Mouse (Mus musculus): ENCODE data around the gene S1pr1. TPM values are rescaled to one million over a fixed set of nuclear protein-coding genes. Genes with fewer than 3 reads are reported as not detected.

S1pr1 gene
- total and polyA plus RNA-seq, 2 experiments from 2014 or later: 32.9 to 56.7 TPM

DNA sequence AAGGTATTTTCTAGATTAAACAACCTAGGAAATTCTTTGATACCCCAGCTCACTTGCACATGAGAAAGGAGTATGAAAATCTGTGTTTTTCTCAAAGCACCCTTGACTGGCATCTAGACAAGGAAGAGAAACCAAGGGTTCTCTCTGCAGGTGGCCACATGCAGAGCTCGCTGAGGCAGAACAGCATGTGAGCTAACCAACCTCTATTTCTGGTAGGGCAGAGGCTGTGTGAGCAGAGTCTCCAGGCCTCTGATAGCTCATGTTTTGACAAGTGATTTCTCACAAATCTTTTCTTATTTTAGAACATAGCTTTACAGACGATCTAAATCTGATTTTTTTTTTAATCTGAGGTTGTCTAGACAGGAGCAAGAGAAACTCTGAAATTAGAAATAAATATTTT lies 12.8 kb downstream of the S1pr1 start:
- no peaks in the 10 kb centered on the region for H3K4me1 ChIP-seq (ENCODE audit: insufficient read depth, low read length)
- ATAC-seq (ENCODE audit: low FRiP score): no peak
- no peak for DNase-seq (ENCODE audit: low spot score)
- H3K9ac ChIP-seq (replicated peaks; ENCODE audit: low read length, poor library complexity, severe bottlenecking): no peak overlapping the region
- WGBS: 65% methylated on average over 2 of the region's 2 CpGs
- H3K9me3 ChIP-seq (ENCODE audit: low read length): no peaks in the 10 kb centered on the region
- no peak overlapping the region for H3K4me2 ChIP-seq (ENCODE audit: low read depth, low read length, poor library complexity, severe bottlenecking)
- TF ChIP-seq CTCF (IDR thresholded peaks at IDR 0.05): no peak
- H3K27ac ChIP-seq (ENCODE audit: low read depth, low read length): no peak overlapping the region
- H3K4me3 ChIP-seq (ENCODE audit: low read depth, low read length): no peak overlapping the region
- no peaks in the 10 kb centered on the region for H3K36me3 ChIP-seq (ENCODE audit: insufficient read depth, low read length)
- H3K27me3 ChIP-seq (ENCODE audit: insufficient read depth, low read length): no peaks in the 10 kb centered on the region

GRCm38 (mm10) chr3:115695194-115695891 lies 19.5 kb downstream of the S1pr1 start:
- whole genome bisulfite sequencing: 78% methylated on average over 8 of the region's 8 CpGs
- DNase-seq (ENCODE audit: low spot score) (no peak), ATAC-seq (ENCODE audit: low FRiP score) (no peak)
- Histone ChIP-seq H3K27ac (ENCODE audit: low read depth, low read length) (no peak overlapping the region), H3K4me2 (ENCODE audit: low read depth, low read length, poor library complexity, severe bottlenecking) (no peak overlapping the region), H3K9me3 (ENCODE audit: low read length) (no peaks in the 10 kb centered on the region), H3K27me3 (ENCODE audit: insufficient read depth, low read length) (no peaks in the 10 kb centered on the region), H3K9ac (replicated peaks; ENCODE audit: low read length, poor library complexity, severe bottlenecking) (no peak overlapping the region), H3K4me3 (ENCODE audit: low read depth, low read length) (no peak overlapping the region), H3K4me1 (ENCODE audit: insufficient read depth, low read length) (no peaks in the 10 kb centered on the region), H3K36me3 (ENCODE audit: insufficient read depth, low read length) (no peaks in the 10 kb centered on the region)
- TF ChIP-seq CTCF (IDR thresholded peaks at IDR 0.05): no peak

DNA sequence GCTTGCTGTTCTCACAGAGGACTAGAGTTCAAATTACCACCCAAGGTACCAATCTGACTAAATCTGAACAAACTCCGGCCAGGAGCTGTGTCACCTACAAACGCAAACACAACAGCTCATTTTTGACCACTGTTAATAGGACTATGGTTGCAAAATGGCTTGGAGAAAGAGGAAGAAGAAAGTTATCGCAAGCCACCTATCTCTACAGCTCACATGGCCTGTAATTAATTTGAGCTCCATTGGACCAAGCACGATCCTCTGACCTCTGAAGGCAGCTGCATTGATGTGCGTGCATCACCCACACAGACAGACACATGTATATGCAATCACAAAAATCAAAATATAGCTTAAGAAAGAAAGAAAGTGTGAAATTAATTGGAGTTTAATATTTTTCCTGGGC lies 20.7 kb downstream of the S1pr1 start:
- no peak for TF ChIP-seq CTCF (IDR thresholded peaks at IDR 0.05)
- no peaks in the 10 kb centered on the region for H3K36me3 ChIP-seq (ENCODE audit: insufficient read depth, low read length)
- H3K9ac ChIP-seq (replicated peaks; ENCODE audit: low read length, poor library complexity, severe bottlenecking): no peak overlapping the region
- 92% methylated on average over 5 of the region's 5 CpGs for WGBS
- H3K4me3 ChIP-seq (ENCODE audit: low read depth, low read length): no peak overlapping the region
- no peaks in the 10 kb centered on the region for H3K9me3 ChIP-seq (ENCODE audit: low read length)
- H3K4me1 ChIP-seq (ENCODE audit: insufficient read depth, low read length): 0 out of 2 replicates have a peak, but pooled peaks cover 2% of the 10 kb centered on the region
- no peak overlapping the region for H3K4me2 ChIP-seq (ENCODE audit: low read depth, low read length, poor library complexity, severe bottlenecking)
- ATAC-seq (ENCODE audit: low FRiP score) (no peak), DNase-seq (ENCODE audit: low spot score) (no peak)
- no peak overlapping the region for H3K27ac ChIP-seq (ENCODE audit: low read depth, low read length)
- H3K27me3 ChIP-seq (ENCODE audit: insufficient read depth, low read length): no peaks in the 10 kb centered on the region

DNA sequence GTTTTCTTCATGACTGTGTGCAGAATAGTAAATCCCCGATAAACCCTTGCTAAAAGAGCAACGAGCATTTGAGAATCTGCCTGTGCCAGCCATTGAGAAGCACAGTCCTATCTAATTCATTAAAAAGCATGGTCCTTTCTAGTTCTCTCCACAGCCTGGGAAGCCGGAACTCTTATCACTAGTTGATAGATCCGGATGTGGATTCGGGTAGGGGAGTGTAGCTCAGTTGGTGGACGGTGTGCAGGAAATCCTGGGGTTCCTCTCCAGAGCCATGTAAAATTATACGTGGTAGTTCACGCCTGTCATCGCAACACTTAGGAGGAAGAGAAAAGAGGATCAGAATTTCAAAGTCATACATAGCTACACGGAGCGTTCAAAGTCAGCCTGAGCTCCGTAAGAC lies 21.5 kb downstream of the S1pr1 start:
- no peak overlapping the region for H3K27ac ChIP-seq (ENCODE audit: low read depth, low read length)
- DNase-seq (ENCODE audit: low spot score) (no peak), ATAC-seq (ENCODE audit: low FRiP score) (no peak)
- H3K36me3 ChIP-seq (ENCODE audit: insufficient read depth, low read length): no peaks in the 10 kb centered on the region
- 82% methylated on average over 12 of the region's 12 CpGs for WGBS
- no peak for TF ChIP-seq CTCF (IDR thresholded peaks at IDR 0.05)
- H3K9me3 ChIP-seq (ENCODE audit: low read length): no peaks in the 10 kb centered on the region
- H3K4me2 ChIP-seq (ENCODE audit: low read depth, low read length, poor library complexity, severe bottlenecking): no peak overlapping the region
- H3K27me3 ChIP-seq (ENCODE audit: insufficient read depth, low read length): no peaks in the 10 kb centered on the region
- H3K4me3 ChIP-seq (ENCODE audit: low read depth, low read length): no peak overlapping the region
- H3K9ac ChIP-seq (replicated peaks; ENCODE audit: low read length, poor library complexity, severe bottlenecking): no peak overlapping the region
- 0 out of 2 replicates have a peak, but pooled peaks cover 2% of the 10 kb centered on the region for H3K4me1 ChIP-seq (ENCODE audit: insufficient read depth, low read length)

GRCm38 (mm10) chr3:115692857-115693256 lies 22.0 kb downstream of the S1pr1 start:
- no peak overlapping the region for H3K27ac ChIP-seq (ENCODE audit: low read depth, low read length)
- no peak overlapping the region for H3K4me2 ChIP-seq (ENCODE audit: low read depth, low read length, poor library complexity, severe bottlenecking)
- H3K9me3 ChIP-seq (ENCODE audit: low read length): no peaks in the 10 kb centered on the region
- WGBS: 48% methylated on average over 4 of the region's 4 CpGs
- ATAC-seq (ENCODE audit: low FRiP score) (no peak), DNase-seq (ENCODE audit: low spot score) (no peak)
- no peaks in the 10 kb centered on the region for H3K27me3 ChIP-seq (ENCODE audit: insufficient read depth, low read length)
- 0 out of 2 replicates have a peak, but pooled peaks cover 2% of the 10 kb centered on the region for H3K4me1 ChIP-seq (ENCODE audit: insufficient read depth, low read length)
- TF ChIP-seq CTCF (IDR thresholded peaks at IDR 0.05): no peak
- H3K9ac ChIP-seq (replicated peaks; ENCODE audit: low read length, poor library complexity, severe bottlenecking): no peak overlapping the region
- no peak overlapping the region for H3K4me3 ChIP-seq (ENCODE audit: low read depth, low read length)
- H3K36me3 ChIP-seq (ENCODE audit: insufficient read depth, low read length): no peaks in the 10 kb centered on the region

DNA sequence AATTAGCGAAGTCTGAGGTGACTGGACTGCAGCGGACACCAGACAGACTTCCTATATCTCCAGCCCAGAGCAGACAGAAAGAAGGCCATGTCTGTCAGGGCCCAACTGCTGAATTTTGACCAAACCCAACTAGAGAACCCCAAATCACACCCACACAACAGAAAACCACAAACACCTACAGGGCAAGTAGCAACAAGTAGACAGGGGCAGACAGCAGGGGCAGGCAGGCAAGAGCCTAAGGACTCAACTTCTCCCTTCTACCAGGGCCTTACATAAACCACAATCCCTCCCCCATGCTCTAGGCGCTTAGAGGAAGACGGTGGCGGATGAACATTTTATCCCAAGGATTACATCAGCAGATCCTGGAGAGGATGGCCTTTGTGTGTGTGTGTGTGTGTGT lies 22.5 kb downstream of the S1pr1 start:
- Histone ChIP-seq H3K4me3 (ENCODE audit: low read depth, low read length) (no peak overlapping the region), H3K36me3 (ENCODE audit: insufficient read depth, low read length) (no peaks in the 10 kb centered on the region), H3K9ac (replicated peaks; ENCODE audit: low read length, poor library complexity, severe bottlenecking) (no peak overlapping the region), H3K4me2 (ENCODE audit: low read depth, low read length, poor library complexity, severe bottlenecking) (no peak overlapping the region), H3K27me3 (ENCODE audit: insufficient read depth, low read length) (no peaks in the 10 kb centered on the region), H3K27ac (ENCODE audit: low read depth, low read length) (no peak overlapping the region), H3K9me3 (ENCODE audit: low read length) (no peaks in the 10 kb centered on the region), H3K4me1 (ENCODE audit: insufficient read depth, low read length) (0 out of 2 replicates have a peak, but pooled peaks cover 2% of the 10 kb centered on the region)
- no peak for DNase-seq (ENCODE audit: low spot score)
- no peak for TF ChIP-seq CTCF (IDR thresholded peaks at IDR 0.05)
- ATAC-seq (ENCODE audit: low FRiP score): no peak
- 81% methylated on average over 5 of the region's 5 CpGs for WGBS
